Mouse (Mus musculus): ENCODE measurements around the gene Pyroxd1.
"Not testable (repeated sequence)": the region's sequence is repeated elsewhere in the genome, so short reads cannot be mapped to it uniquely, and the experiment has no call there.

The Pyroxd1 gene

DNA sequence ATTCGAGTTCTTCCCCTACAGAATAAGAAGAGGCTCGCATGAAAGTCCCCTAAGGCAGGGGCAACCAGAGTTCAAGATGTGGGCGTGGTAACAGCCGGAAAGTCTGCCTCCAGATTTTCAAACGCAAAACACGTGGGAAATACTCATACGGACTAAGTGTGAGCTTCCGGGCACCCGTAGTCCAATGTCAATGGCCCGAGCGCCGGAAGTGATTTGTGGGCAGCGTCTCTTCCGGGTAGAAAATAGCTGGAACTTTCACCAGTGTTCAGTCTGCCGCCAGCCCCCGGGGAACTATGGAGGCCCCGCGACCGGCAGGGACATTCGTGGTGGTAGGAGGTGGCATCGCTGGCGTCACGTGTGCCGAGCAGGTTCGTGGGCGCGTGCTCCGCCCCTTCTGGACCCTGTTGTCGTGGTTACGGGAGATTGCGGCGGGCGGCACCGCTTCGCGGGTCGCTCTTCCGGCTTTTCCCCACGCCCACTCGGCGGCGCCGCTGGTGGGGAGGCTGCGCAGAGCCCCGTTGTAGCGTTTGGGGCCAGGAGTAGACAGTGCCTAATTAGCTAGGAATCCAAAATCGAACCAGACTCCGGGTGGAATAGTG lies at the start of gene Pyroxd1:
Gene Pyroxd1, plus strand, starts transcription at position 215 of the 599 bp plus-strand sequence.
- peak; percentile 86 for DNase-seq (ENCODE audit: low spot score)

DNA sequence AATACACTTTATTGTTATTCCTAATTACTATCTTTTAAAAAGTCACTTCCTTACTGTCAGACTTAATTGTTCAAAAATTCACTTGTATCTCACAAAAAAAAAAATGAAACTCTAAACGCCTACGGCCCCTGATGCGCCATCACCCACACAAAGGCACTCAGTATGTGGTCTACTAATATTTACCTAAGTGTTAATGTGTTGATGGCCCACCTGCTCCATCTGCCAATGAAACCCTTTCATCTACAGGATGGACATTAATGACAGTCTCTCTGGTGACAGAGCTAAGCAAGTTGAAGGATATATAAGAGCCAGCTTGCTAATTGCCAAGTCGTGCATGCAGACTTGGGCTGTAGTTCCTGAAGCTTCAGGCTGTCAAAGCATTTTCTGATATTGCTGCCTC lies 47.4 kb upstream of the Pyroxd1 start, which contains the start of gene Iapp:
Gene Iapp, plus strand, starts transcription at position 326 of the 400 bp plus-strand sequence.
- no peak for DNase-seq (ENCODE audit: low spot score)

- DNase-seq (ENCODE audit: low spot score), result no peak
Observed at GRCm38 (mm10) chr6:142305076-142305475, 40.4 kb upstream of the Pyroxd1 start.

DNA sequence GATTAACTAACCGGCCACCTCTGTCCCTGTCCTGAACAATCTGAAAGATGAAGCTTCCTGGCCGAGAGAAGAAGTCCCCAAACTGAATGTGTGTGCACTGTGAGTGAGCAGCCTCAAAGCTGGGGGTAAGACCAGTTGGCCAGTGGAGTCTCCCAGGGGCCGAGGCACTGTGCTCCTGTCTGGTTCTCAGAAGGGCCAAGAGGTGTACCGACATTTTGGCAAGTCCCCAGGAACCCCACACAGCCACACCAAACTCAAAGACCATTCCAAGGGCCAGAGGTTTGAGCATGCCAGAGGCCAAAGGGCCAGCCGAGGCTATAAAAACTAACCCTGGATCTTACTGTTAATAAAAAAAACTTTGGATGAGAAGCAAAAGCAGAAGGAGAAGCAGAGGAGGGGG lies 31.2 kb upstream of the Pyroxd1 start:
- no peak for DNase-seq (ENCODE audit: low spot score)

- no peak for DNase-seq (ENCODE audit: low spot score)
Observed at GRCm38 (mm10) chr6:142317106-142317505, 28.3 kb upstream of the Pyroxd1 start.

- no peak for DNase-seq (ENCODE audit: low spot score)
Observed at GRCm38 (mm10) chr6:142322881-142323280, 22.6 kb upstream of the Pyroxd1 start, which contains the start of gene Slco1a5. Slco1a5 (minus strand) TSS chr6:142322981.

DNA sequence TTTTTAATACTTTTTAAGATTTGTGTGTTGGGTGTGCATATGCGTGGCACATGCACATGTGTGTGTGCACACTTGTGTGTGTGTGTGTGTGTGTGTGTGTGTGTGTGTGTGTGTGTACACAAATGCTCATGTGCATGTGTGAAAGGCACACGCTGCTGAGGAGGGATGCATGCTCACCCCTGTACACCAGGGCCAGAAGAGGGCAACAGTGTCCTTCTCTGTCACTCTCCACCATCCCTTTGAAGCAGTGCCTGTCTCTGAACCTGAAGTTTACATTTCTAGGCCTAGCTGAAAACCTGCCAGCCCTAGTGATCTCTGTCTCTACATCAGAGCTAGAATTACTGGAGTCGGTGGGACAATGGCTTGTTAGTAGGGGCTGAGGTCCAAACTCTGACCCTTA lies 18.9 kb upstream of the Pyroxd1 start:
- no peak for DNase-seq (ENCODE audit: low spot score)

DNA sequence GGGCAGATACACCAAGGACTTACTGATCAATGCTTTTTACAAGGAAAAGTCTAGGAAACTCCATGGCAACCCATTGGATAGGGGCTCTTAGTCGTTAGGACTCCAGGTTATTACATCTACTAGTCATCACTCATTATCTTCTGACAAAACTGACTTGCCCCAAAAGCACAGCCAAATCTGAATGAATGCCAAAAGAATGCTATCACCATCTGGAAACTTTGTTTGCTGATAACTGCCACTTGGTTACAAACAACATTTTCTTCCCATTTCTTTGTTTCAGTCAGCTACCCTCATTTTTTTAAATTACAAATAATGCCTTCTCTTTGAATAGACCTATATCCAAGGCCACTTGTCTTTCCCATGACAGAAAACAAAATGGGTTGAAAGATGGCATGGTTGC lies 16.3 kb upstream of the Pyroxd1 start:
- no peak for DNase-seq (ENCODE audit: low spot score)

DNA sequence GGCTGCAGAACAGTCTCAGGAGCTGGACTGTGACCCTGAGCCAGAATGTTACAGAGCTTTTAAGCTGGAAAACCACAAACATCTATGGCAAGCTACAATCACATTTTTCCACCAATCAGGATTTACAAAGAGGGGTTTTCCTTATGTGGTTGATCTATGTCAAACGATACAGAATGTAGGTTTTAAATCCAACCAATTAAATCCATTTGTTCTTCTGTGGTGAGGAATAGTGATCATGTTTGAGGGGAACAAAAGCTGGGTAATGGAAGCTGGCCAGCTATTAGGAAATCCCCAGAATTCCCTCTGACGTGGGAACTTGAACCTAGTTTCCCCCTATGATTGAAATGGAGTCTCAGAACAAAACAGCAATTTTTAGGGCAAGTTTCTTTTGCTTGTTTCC lies 6.5 kb upstream of the Pyroxd1 start:
- DNase-seq (ENCODE audit: low spot score), result no peak

DNA sequence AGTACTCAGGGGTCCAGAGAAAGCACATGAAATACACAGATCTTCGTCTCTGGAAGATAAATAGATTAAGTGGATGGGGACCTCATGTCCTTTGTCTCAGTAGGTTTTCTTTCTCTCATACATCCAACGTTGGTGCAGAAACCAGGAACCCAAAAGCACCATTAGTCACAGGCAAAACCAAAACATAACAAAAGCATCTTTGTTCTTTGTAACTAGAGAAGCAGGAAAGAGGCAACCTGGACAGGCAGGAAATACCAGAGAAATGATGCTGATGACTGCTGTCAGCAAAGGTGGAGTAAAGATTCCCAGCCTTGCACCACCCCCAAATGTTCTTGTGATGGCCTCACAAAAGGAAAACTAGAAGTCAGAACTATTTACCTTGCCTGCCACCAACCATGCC lies 5.9 kb upstream of the Pyroxd1 start:
- DNase-seq (ENCODE audit: low spot score), result no peak

GRCm38 (mm10) chr6:142343561-142343960 lies 1.9 kb upstream of the Pyroxd1 start:
- peak; percentile 57 for DNase-seq (ENCODE audit: low spot score)

DNA sequence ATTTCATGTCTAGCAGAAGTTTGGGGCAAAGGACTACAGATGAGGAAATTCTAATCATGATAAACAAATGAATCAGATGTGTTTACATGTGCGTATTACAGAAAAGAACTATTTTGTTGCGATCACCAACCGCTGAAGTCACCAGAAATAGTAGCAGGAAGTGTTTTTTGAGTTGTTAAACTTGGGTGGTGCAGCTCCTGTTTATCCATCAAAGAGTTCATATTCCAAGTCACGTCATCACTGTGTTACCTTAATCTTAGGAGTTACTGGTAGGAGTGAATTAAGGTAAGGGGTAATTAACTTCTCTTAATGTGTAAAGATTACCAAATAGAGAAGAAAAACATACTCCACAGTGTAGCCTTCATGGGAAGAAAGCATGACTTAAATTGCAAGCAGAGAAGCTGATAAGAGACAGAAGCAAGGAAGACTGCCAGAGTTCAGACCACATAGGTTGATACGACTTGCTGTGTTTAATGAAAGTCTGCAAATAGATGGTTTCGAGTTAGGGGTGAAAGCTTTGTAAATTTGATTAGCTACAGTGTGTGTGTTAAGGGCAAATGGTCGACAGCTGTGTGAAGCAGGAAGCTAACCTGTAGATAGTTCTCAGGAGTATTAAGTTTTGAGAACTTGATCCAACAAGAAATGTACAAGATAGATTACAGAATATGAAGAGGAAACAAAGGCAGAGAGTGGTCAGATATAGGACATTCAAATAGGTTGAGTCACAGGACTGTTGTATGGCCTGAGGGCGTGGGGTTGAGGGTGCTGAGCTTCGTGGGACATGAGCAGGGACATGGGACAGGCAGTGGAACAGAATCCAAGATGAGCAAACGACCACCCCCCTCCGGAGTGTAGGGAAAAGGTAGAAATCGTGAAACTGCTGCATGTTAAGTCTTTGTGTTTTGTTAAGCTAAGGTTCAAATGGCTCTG lies 992 bp downstream of the Pyroxd1 start:
- no peak for DNase-seq (ENCODE audit: low spot score)

DNA sequence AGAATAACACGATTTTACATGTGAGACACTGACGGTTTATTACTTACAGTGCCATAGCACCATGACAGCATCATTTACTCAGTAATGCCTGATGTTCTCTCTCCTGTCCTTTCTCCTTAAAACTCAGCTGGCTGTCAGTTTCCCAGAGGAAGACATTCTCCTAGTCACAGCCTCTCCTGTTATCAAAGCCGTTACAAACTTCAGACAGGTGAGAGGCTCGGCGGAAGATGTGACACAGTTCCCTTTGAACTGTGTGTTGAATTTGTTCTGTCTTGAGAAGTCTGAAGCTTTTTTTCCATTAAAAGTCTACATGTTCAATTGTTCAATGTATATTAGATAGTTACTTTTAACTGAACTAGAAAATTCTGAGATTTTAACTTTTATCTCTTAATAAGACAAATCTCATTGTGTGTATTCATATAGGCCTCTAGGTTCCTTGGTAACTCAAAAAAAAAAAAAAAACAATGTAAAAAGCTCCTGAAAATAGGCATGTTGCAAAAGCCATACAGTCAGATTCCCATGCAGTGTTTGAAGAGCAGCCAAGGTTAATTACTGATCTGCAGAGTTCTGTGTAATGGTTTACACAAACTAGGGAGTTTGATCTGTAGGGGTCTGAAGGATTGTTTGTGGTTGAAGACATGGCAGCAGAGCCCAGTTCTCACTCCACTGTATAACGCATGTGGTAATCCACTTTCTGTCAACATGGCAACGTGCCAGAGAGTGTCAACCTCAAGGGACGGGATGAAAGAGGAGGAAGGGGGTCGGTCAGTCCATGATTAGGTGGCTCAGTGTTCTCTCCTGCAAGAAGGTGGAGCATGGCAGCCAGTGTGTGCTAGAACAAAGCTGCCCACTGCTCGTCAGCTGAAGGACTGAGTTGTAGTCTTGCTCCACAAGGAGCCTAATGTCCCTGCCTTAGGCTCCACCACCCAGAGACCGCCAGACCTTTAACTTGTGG lies 2.3 kb downstream of the Pyroxd1 start:
- no peak for DNase-seq (ENCODE audit: low spot score)

DNA sequence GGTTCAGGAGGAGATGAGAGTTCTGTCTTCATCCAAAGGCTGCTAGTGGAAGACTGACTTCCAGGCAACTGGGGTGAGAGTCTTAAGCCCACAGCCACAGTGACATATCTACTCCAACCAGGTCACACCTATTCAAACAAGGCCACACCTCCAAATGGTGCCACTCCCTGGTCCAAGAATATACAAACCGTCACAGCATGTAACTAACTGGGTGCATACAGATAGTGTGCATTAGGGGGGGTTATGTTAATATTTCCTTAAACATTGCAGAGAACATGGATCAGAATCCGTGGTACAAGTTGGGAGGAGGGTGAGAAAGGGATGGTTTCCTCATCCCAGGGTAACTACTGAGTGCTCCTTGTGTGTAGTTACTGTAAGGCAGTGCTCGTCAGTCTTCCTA lies 6.6 kb downstream of the Pyroxd1 start:
- not testable (repeated sequence) for DNase-seq (ENCODE audit: low spot score)

GRCm38 (mm10) chr6:142357106-142357505 lies 11.7 kb downstream of the Pyroxd1 start:
- no peak for DNase-seq (ENCODE audit: low spot score)

DNA sequence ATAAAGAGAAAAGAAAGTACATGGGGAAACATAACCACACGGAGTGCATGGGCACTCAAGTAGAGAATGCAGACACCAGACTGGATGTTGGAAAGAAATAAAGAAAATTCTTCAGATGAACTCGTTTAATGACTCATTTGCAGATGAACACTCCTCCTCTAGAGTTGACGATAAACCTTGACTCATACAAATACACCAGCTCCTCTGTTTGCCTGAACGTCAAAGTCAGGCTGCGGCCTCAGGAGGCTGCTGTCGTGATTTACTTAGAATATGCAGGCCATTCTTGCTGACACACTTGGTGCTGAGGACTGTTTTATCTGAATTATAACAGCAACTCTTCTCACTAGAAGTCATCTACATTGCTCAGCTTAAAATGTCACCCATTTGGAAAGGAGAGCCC lies 16.6 kb downstream of the Pyroxd1 start:
- no peak for DNase-seq (ENCODE audit: low spot score)

- no peak for DNase-seq (ENCODE audit: low spot score)
Observed at GRCm38 (mm10) chr6:142363019-142363576, 17.6 kb downstream of the Pyroxd1 start.

DNA sequence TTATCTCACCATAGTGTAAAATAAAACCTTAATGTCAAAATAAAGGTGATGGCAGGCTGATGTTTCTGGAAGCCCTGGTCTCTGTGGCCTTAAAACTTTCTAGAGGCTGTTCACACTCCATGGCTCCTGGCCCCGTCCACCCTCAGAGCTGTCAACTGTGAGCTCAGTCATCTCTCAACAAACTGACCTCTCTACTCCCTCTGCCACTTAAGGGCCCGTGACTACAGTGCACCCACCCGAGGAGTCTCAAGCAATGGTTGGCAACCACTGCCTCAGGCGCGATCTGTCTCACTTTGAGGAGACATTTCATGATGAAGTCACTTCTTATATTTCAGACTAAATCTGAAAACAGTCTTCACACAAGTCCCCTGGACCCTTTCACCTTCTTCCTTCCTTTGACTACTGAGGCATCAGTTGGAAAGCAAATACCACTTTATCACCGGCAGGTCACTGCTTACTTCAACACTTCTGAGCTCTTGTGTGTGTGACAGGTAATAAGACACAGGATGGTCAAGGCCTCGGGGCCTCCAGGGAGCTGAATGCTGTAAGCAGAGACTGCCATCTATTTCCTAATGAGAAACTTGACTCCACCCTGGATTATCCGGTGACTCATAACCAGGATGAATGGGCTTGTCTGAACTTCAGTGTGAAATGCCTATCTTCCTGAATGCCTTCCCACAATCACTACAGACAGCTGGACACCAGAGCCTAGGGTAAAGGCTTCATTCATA lies 20.5 kb downstream of the Pyroxd1 start:
- DNase-seq (ENCODE audit: low spot score), result no peak

- no peak for DNase-seq (ENCODE audit: low spot score)
Observed at GRCm38 (mm10) chr6:142366473-142367018, 21.1 kb downstream of the Pyroxd1 start.

- no peak for DNase-seq (ENCODE audit: low spot score)
Observed at GRCm38 (mm10) chr6:142367565-142367964, 22.1 kb downstream of the Pyroxd1 start.

GRCm38 (mm10) chr6:142369568-142369967 lies 24.1 kb downstream of the Pyroxd1 start:
- no peak for DNase-seq (ENCODE audit: low spot score)

Data from layer of hippocampus, adult 11-12 months (tissue).